Mouse (Mus musculus) fat pad, adult 2 months (tissue): Measurements from ENCODE around the gene Serpina1a.
"Not testable (repeated sequence)": the region's sequence is repeated elsewhere in the genome, so short reads cannot be mapped to it uniquely, and the experiment has no call there.

ENCODE experiments used
- DNase-seq: peaks from one replicate; pipeline ENCODE4 v3.0.0-alpha.2; 2011; ENCODE audit warnings: low read depth, low spot score; ENCODE audit errors: extremely low read depth

The Serpina1a gene

DNA sequence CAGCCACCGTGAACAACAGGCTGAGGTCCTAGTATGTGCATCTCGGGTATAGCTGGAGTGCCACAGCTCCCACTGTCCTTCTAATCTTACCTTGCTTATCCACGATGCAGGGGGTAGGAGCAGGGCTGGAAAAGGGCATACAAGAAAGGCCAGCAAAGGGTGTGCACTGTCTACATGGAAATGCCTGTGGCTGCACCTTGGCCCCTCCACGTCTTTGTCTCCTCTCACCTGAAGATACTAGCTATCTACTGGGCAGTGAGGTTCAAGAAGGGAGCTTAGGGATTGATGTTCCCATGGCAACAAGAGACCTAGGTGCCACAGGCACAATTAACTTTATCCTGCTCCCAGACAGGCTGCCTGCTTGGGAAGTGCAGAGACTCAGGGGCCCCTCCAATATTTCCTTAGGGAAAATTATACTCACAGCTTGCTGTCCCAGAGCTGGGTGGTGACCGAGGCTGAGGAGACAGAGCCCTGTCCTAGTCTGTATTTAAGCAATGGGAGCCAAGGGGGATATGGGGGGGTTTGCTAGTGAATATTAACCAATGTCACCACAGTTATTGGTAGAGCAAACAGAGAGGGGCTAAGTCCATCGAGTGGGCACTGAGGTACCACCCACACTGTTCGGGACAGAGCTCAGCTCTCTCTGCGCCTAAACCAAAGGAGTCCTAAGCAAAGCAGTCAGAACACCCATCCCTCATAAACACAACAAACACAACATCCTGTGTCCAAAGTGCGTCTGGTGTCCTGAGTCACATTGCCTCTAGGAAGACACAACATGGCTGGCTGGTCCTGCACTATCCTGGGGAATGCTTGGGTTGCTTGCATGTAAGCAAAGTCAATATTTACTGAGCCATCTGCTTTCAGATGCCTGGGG, at the start of gene Serpina1a:
Serpina1a (minus strand) TSS at position 462 of the 874 bp plus-strand sequence.
- DNase-seq: not testable (repeated sequence)

DNA sequence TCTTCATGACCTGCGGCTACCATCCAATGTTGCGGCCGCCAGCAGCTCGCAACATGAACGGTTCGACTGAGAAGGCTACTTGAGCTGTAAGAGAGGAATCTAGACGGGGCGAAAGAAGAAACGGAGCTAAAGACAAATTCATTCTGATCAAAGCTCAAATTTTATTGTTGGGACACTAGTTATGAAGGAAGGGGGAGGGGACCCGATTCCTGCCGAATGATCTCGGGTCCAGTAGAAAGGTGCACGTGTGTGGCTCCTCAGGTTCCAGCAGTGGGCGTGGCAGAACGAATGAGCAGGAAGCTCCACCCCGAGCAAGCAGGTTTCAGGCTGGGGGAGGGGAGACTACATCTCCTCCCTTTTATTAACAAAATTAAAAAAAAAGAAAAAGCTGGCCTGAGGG, 45.8 kb upstream of the Serpina1a start:
- DNase-seq: not testable (repeated sequence)

DNA sequence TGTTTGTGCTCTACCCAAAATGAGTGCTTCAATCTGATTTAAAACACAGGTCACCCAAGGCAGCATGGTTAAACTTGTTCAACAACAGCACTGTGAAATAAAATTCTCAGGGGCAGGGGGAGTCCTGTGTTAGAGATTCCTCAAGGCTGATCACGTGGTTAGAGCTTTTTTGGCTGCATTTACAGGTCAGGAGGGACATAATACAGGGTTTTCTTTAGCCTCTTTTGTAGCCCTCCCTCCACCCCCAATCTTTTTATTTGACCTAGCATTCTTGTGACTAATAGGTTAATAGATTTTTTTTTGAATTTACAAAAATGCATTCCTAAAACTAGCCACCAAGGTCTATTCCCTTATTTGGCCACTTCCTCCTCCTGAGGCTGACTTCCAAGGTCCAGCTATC, 44.4 kb upstream of the Serpina1a start:
- not testable (repeated sequence) for DNase-seq

DNA sequence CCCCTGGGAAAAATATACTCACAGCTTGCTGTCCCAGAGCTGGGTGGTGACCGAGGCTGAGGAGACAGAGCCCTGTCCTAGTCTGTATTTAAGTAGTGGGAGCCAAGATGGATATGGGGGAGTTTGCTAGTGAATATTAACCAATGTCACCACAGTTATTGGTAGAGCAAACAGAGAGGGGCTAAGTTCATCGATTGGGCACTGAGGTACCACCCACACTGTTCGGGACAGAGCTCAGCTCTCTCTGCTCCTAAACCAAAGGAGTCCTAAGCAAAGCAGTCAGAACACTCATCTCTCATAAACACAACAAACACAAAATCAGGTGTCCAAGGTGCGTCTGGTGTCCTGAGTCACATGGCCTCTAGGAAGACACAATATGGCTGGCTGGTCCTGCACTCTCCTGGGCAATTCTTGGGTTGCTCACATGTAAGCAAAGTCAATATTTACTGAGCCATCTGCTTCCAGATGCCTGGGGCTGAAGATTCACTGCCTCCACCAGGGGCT, 41.5 kb upstream of the Serpina1a start, which contains the start of gene Serpina1c:
Serpina1c (minus strand) TSS at position 51 of the 504 bp plus-strand sequence.
- not testable (repeated sequence) for DNase-seq

DNA sequence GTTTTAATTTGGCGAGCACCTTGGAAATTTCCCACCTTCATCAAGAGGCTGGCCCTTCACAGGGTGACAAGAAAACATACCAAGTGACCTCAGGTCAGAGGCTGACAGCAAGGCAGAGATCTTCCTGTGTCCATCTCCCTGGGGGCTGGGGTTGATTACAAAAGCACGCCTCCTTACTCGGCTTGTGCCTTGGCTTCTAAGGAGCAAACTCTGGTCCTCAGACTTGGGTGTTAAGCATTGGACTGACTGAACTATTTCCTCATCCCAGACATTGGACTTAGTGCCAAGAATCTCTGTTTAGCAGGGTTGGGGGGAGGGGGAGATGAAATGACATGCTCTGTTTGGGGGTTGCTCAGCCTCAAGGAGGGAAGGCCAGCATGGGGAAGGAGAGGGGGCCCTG, 38.6 kb upstream of the Serpina1a start:
- DNase-seq: not testable (repeated sequence)

DNA sequence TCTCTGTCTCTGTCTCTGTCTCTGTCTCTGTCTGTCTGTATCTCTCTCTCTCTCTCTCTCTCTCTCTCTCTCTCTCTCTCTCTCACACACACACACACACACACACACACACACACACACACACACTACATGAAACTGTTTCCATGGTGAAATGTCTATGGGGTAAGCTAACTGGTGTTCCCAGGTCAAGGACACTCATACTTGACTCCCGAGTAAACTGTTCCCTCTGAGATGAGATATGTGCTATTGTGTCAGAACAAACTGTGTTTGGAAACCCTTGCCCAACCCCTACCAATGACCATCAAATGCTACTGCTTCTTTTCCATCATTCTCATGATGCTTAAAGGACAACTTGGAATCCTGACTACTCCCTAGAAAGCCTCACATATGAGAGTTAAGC, 3.5 kb upstream of the Serpina1a start:
- not testable (repeated sequence) for DNase-seq

DNA sequence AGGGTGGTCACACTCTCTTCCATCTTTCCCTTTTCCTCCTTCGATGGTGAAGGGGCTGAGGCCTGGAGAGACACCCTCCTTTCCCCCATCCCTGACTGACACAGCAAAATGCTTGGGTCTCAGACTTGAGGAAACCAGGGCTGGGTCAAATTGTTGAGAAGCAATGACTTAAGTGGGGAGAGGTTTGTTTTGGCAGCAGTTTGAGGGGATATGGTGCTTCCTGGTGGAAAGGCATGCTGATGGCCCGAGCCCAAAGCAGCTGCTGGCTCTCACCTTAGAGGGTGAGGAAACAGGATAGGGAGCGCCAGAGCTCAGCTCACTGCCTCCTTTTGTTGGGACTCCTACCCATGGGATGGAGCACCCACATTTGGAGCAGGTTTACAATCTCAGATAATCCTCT, 2.4 kb downstream of the Serpina1a start:
- DNase-seq: no peak

DNA sequence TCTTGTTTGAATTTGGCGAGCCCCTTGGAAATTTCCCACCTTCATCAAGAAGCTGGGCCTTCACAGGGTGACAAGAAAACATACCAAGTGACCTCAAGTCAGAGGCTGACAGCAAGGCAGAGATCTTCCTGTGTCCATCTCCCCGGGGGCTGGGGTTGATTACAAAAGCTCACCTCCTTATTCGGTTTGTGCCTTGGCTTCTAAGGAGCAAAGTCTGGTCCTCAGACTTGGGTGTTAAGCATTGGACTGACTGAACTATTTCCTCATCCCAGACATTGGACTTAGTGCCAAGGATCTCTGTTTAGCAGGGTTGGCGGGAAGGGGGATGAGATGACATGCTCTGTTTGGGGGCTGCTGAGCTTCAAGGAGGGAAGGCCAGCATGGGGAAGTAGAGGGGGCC, 2.8 kb downstream of the Serpina1a start:
- DNase-seq: not testable (repeated sequence)

DNA sequence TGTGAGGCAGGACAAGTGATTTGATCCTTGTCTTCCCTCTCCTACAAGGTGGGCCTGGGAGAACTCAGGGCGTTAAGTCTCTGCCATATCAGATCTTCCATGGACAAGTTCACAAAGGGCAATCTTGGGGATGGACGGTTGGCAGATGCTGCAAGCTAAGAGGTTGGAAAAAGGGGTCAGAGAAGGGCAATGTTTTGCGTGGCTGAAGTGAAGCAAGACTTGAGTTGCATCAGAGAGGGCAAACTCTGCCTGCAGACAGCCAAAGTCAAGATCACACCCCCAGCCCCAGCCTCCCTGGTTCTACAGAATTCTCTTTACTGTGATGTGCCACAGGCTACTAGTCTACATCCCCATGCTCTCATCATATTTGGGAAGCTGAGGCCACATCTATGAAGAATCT, 3.8 kb downstream of the Serpina1a start:
- not testable (repeated sequence) for DNase-seq

DNA sequence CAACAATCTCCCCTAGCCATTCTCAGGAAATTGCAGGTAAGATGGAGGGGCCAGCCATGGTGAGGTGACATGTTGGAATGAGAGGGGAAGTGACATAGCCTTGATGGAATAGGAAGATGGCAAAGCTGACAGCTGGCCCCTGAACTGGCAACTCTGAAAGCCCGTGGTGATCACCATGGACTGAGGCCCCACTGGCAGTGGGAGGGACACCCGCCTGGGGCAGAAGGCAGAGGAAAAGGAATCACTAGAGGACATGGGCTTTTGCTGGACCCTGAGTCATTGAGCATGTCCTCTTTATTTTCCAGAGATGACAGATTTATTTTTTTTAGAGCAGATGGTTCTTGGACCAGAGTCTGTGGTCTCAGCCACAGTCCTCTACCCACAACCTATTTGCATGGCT, 10.3 kb downstream of the Serpina1a start:
- not testable (repeated sequence) for DNase-seq

DNA sequence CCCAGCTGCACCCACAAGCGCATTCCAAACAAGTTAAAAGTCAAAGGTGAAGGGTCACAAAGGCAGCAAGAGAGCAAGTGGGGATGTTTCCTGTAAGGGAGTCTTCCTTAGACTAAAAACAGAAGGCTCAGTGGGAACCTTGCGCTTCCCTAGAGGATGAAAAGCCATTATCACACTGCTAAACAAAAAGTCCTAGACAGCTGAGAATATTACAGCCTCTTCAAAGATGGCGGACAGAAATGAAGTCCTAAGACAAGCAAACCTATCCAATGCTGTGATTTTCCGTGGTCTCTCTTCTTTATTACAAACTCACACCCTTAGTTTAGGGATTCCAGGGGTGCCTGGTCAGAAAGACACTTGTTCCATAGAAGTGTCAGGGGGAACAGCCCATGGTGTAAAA, 33.1 kb downstream of the Serpina1a start, which contains the start of gene Serpina1b:
Serpina1b (minus strand) TSS at position 101 of the 400 bp plus-strand sequence.
- not testable (repeated sequence) for DNase-seq

DNA sequence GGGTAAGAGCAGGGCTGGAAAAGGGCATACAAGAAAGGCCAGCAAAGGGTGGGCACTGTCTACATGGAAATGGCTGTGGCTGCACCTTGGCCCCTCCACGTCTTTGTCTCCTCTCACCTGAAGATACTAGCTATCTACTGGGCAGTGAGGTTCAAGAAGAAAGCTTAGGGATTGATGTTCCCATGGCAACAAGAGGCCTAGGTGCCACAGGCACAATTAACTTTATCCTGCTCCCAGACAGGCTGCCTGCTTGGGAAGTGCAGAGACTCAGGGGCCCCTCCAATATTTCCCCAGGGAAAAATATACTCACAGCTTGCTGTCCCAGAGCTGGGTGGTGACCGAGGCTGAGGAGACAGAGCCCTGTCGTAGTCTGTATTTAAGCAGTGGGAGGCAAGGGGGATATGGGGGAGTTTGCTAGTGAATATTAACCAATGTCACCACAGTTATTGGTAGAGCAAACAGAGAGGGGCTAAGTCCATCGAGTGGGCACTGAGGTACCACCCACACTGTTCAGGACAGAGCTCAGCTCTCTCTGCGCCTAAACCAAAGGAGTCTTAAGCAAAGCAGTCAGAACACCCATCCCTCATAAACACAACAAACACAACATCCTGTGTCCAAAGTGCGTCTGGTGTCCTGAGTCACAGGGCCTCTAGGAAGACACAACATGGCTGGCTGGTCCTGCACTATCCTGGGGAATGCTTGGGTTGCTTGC, 35.5 kb downstream of the Serpina1a start:
- not testable (repeated sequence) for DNase-seq

DNA sequence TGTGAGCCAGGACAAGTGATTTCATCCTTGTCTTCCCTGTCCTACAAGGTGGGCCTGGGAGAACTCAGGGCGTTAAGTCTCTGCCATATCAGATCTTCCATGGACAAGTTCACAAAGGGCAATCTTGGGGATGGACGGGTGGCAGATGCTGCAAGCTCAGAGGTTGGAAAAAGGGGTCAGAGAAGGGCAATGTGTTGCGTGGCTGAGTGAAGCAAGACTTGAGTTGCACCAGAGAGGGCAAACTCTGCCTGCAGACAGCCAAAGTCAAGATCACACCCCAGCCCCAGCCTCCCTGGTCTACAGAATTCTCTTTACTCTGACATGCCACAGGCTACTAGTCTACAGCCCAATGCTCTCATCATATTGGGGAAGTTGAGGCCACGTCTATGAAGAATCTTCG, 39.5 kb downstream of the Serpina1a start:
- DNase-seq: not testable (repeated sequence)
